Mouse (Mus musculus): ENCODE data around the gene Pex16.
A peak's percentile ranks its signal among the peaks of the same experiment; 100 is the strongest.

The Pex16 gene

GRCm38 (mm10) chr2:92423156-92423555 is 48.7 kb downstream of the Pex16 start:
- no peak for DNase-seq (ENCODE audit: low spot score in 2 of 2)

GRCm38 (mm10) chr2:92423702-92424461 is 49.4 kb downstream of the Pex16 start:
- DNase-seq (ENCODE audit: low spot score in 2 of 2) = peak; percentile 49 to 56

- DNase-seq (ENCODE audit: low spot score in 2 of 2) = no peak
Observed at GRCm38 (mm10) chr2:92424462-92425308, 50.2 kb downstream of the Pex16 start.

GRCm38 (mm10) chr2:92425366-92425765 is 50.9 kb downstream of the Pex16 start:
- no peak for DNase-seq (ENCODE audit: low spot score in 2 of 2)

GRCm38 (mm10) chr2:92426426-92426825 is 52.0 kb downstream of the Pex16 start:
- no peak for DNase-seq (ENCODE audit: low spot score in 2 of 2)

GRCm38 (mm10) chr2:92427882-92428281 is 53.4 kb downstream of the Pex16 start:
- no peak for DNase-seq (ENCODE audit: low spot score in 2 of 2)

GRCm38 (mm10) chr2:92430089-92430488 is 55.6 kb downstream of the Pex16 start:
- DNase-seq (ENCODE audit: low spot score in 2 of 2) = no peak

Measured in spleen, postnatal 36 days (tissue).